Mouse (Mus musculus) erythroblast, embryonic 14.5 days (primary cell): Measurements from ENCODE around the gene Nbeal1.

Experiments
- GATA1 ChIP-seq: IDR thresholded peaks from 2 replicates; pipeline ENCODE4 v1.6.1; 2012; ENCODE audit warnings: low read length, inconsistent platforms, mixed read lengths
- TAL1 ChIP-seq: IDR thresholded peaks from 3 replicates; pipeline ENCODE4 v1.6.1; 2012; ENCODE audit warnings: low read length, inconsistent platforms, mixed read lengths

DNA sequence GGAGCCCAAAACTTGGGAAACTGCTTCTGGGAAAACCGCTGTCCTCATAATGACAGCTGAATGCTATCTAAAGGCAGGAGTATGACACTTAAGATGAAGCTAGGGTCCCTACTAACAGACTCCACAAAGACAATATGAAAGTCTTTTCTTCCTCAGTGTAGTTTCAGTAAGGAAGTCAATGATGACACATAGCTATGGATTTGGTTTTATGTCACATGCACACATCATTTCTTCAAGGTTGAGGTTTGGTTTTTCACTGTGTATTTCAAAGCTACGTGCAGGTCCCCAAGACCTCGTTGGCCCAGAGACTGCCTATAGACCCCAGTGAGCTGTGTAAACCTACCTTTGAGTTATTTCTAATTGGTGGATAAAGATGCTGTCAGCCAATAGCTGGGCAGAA is 7.3 kb upstream of the Nbeal1 start:
- TF ChIP-seq GATA1 (no peak), TAL1 (no peak)
